Mouse (Mus musculus) left cerebral cortex, adult 9 months (tissue): ENCODE measurements at regions not wholly inside any gene's neighbourhood (a gene's known extent, or its start where the extent isn't known, plus 50 kb on each side); places are given as distances from the start of the nearest gene placed in this dataset.
A peak's percentile ranks its signal among the peaks of the same experiment; 100 is the strongest.

Experiments
- DNase-seq, 2 experiments: peaks; one replicate each; pipeline ENCODE4 v3.0.0; 2022; ENCODE audit warnings: low spot score in 2 of 2

- no peak for DNase-seq
Measured at GRCm38 (mm10) chrX:166977029-166977428, 232.1 kb downstream of the Tmsb4x start.

GRCm38 (mm10) chrX:166971721-166972120 lies 237.4 kb downstream of the Tmsb4x start:
- DNase-seq: no peak

GRCm38 (mm10) chrX:166964656-166965582 lies 244.2 kb downstream of the Tmsb4x start:
- DNase-seq: no peak

- peak in 1 of 2 experiments; percentile 28 for DNase-seq
Measured at GRCm38 (mm10) chrX:166952528-166953189, 256.5 kb downstream of the Tmsb4x start.

DNA sequence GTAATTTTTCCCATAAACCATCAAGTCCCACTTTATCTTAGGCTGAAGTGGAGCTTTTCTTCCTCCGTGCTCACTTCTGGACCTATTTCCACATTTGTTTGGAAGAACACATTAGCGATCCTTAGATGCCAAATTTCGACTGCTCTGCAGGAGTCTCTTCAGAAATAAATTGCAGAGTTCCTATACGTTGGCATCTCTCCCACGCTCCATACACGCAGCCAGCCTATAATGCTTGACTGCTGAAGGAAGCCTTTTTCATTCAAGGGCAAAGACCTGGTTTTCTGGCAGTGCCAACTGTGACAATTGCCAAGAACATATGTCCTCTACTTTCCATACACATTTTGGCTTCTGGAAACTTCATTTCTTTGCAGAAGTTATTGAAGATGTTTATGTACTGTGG lies 258.1 kb downstream of the Tmsb4x start:
- peak in 1 of 2 experiments; percentile 34 for DNase-seq

- DNase-seq: no peak
Measured at GRCm38 (mm10) chrX:166945915-166946314, 263.2 kb downstream of the Tmsb4x start.

GRCm38 (mm10) chrX:166945476-166945875 lies 263.6 kb downstream of the Tmsb4x start:
- DNase-seq: no peak

- DNase-seq: no peak
Measured at GRCm38 (mm10) chrX:166933766-166934165, 275.3 kb downstream of the Tmsb4x start.

- DNase-seq: no peak
Measured at GRCm38 (mm10) chrX:166932472-166932871, 276.6 kb downstream of the Tmsb4x start.

DNA sequence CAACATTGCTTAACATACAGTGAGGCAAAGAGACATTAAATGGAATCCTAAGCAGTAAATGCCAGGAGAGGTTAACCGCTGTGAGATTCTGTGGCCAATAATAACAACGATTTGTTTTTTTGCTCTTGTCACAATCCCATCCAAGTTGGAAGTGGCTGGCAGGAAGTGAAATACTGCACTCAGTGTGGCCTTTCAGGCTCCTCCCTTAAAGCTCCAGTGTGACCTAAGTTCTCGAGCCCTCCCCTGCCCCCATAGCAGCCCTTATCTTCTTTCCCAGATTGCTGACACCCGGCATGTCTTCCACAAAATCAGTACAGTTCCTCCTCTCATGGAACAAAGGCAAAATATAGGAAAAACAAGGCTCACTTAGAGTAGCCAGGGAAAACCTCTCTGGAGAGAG lies 278.1 kb downstream of the Tmsb4x start:
- DNase-seq: no peak

DNA sequence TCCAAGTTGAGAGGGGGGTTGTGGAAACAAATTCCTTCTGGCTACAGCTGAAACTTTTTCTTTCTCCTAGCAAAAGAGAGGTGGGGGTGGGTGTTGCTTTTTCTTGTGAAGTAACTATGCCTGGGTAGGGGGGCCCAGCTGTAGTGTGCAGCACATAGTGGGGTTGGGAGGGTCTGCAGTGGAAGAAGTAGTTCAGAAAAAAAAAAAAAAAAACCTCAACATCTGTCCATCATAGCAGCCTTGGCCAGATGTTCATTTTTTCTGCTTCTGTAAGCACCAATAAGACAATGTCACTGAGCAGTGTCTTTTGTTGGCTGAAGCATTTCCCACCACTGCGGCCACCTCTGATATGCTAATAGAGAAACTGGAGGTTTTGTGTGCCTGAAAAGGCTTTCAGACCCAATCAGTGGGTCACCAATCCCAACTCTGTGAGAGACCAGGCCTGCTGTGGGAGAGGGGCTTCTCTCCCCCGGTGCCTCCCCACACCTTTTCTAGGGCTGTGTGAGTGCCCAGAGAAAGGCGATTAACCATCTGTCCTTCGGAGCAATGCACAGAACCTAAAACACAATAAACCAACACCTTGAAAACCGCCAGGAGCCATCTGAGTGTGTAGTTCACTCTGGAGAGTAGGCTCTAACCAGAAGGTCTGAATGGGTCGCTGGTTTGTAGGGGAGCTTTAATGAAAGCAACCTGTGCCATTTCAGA lies 279.2 kb downstream of the Tmsb4x start:
- DNase-seq: no peak

DNA sequence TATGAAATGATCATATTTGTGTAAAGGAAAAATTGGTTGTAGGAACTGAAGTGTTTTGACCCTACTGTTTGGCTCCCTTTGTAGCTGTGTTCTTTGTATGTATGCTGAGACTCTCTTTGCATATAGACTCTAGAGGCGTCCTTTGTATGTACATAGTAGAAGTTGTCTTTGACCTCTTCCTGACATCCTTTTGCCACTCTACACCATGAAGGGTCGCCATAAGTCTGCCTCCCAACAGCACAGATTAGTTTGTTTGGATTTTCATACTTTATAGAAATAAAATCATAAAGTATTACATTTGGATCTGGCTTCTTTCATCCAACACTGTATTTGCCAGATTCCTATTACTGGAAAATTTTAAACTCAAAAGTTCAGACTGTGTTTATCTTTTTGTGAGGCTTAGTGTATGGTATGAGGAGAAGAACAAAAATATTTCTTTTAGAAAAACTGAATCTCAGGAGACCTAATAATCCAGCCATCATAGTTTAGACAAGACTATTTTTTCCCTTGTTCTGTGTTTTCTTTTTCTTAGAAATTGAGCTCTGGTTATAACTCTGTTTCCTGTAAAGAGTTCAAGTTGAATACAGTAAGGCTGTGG lies 293.7 kb downstream of the Tmsb4x start:
- DNase-seq: no peak

GRCm38 (mm10) chrX:166906602-166907001 lies 302.5 kb downstream of the Tmsb4x start:
- peak in 1 of 2 experiments; percentile 37 for DNase-seq

- peak; percentile 5 to 20 for DNase-seq
Measured at GRCm38 (mm10) chrX:166900761-166901160, 308.4 kb downstream of the Tmsb4x start.

- DNase-seq: no peak
Measured at GRCm38 (mm10) chrX:166895199-166895598, 309.7 kb upstream of the Egfl6 start.

GRCm38 (mm10) chrX:166886417-166886816 lies 300.9 kb upstream of the Egfl6 start:
- DNase-seq: no peak

GRCm38 (mm10) chrX:166869515-166869914 lies 284.0 kb upstream of the Egfl6 start:
- DNase-seq: no peak

- no peak for DNase-seq
Measured at GRCm38 (mm10) chrX:166867692-166868091, 282.2 kb upstream of the Egfl6 start.
